Mouse (Mus musculus) embryonic facial prominence, embryonic 10.5 days (tissue): ENCODE measurements around the gene Gm8020. TPM values are rescaled to one million over a fixed set of nuclear protein-coding genes. Genes with fewer than 3 reads are reported as not detected.
"Not testable (repeated sequence)": the region's sequence is repeated elsewhere in the genome, so short reads cannot be mapped to it uniquely, and the experiment has no call there.

Experiments used
- DNase-seq: peaks from one replicate; pipeline ENCODE4 v3.0.0-alpha.2; 2017; ENCODE audit warnings: low spot score
- H3K27ac ChIP-seq: fragments of 300-500 bp; sonication (generic); replicated peaks from 2 replicates; pipeline ENCODE4 v1.5.1; 2016; ENCODE audit warnings: mild to moderate bottlenecking
- H3K27me3 ChIP-seq: fragments of 300-500 bp; sonication (generic); replicated peaks from 2 replicates; pipeline ENCODE4 v1.6.1; 2016; ENCODE audit warnings: low read depth, mild to moderate bottlenecking; ENCODE audit not compliant: poor library complexity, severe bottlenecking
- H3K36me3 ChIP-seq: fragments of 300-500 bp; sonication (generic); replicated peaks from 2 replicates; pipeline ENCODE4 v1.6.1; 2016; ENCODE audit warnings: mild to moderate bottlenecking, moderate library complexity
- H3K4me1 ChIP-seq: fragments of 300-500 bp; sonication (generic); 2 replicates; pipeline ENCODE4 v1.6.1; 2016
- H3K4me3 ChIP-seq: fragments of 300-500 bp; sonication (generic); 2 replicates; pipeline ENCODE4 v1.5.1; 2016; ENCODE audit warnings: mild to moderate bottlenecking, moderate library complexity
- H3K9me3 ChIP-seq: fragments of 300-500 bp; sonication (generic); 2 replicates; pipeline ENCODE4 v1.6.1; 2016; ENCODE audit warnings: mild to moderate bottlenecking
- WGBS: fragments of 180-500 bp; shearing (Covaris S2); methylation state at CpG from one replicate; pipeline ENCODE4 v1.1.7; 2016; 5-methylcytosine and 5-hydroxymethylcytosine counted together
- polyA plus RNA-seq: library from polyadenylated mRNA; unstranded; fragments of >200 nt; fragmentation: Nextera tagmentation; extraction: Ambion mirVana; gene quantifications from 2 replicates; pipeline ENCODE4 v1.2.1, GENCODE M21; 2016

The Gm8020 gene
- polyA plus RNA-seq, result not detected in 2 replicates

- H3K4me1 ChIP-seq, H3K27ac ChIP-seq, H3K9me3 ChIP-seq, H3K36me3 ChIP-seq, DNase-seq, H3K27me3 ChIP-seq, H3K4me3 ChIP-seq: not testable (repeated sequence)
- WGBS, result 94% methylated on average over 2 of the region's 3 CpGs
Observed at GRCm38 (mm10) chr14:42502249-42502648, at the start of gene Gm8020. Gene Gm8020, minus strand, starts transcription at chr14:42502349.

- DNase-seq, result not testable (repeated sequence)
Observed at GRCm38 (mm10) chr14:42543170-42543701, 41.1 kb upstream of the Gm8020 start.

GRCm38 (mm10) chr14:42542316-42543169 lies 40.4 kb upstream of the Gm8020 start:
- not testable (repeated sequence) for H3K36me3 ChIP-seq, H3K4me1 ChIP-seq, H3K4me3 ChIP-seq, DNase-seq, H3K27me3 ChIP-seq, H3K9me3 ChIP-seq, H3K27ac ChIP-seq
- WGBS, result 20% methylated on average over 23 of the region's 29 CpGs

More at GRCm38 (mm10) chr14:42543170-42543701, 41.1 kb upstream of the Gm8020 start:
- H3K27ac ChIP-seq, H3K36me3 ChIP-seq, H3K27me3 ChIP-seq, H3K4me1 ChIP-seq, H3K9me3 ChIP-seq, H3K4me3 ChIP-seq: not testable (repeated sequence)
- 9% methylated on average over 29 of the region's 31 CpGs for WGBS

DNA sequence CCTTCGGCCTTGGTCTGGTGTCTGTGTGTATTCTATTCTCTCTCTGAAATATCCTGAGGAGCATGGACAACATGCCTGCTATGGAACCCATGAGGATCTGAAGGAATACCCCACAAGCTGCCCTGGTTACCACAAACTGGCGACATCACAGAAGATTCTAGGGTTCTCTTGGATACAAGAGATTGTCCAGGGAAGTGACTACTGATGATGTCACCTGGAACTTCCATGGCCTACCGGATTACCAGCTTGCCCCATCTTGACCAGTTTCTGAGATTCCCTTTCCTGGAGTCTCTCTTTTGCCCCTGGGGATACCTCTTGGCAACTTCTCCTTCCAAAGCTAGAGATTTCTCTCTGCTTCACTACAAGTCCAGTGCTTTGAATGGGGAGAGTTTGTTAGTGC lies 22.0 kb upstream of the Gm8020 start, which contains the start of gene Gm8024:
TSS of gene Gm8024 (minus strand) at position 101 of the 400 bp plus-strand sequence.
- not testable (repeated sequence) for H3K4me1 ChIP-seq, H3K36me3 ChIP-seq, DNase-seq, H3K27me3 ChIP-seq, H3K9me3 ChIP-seq, H3K4me3 ChIP-seq, H3K27ac ChIP-seq
- WGBS, result 96% methylated on average over 1 of the region's 3 CpGs

- WGBS, result 57% methylated on average over 2 of the region's 2 CpGs
- not testable (repeated sequence) for H3K4me3 ChIP-seq, DNase-seq, H3K27me3 ChIP-seq, H3K4me1 ChIP-seq, H3K9me3 ChIP-seq, H3K36me3 ChIP-seq, H3K27ac ChIP-seq
Observed at GRCm38 (mm10) chr14:42463581-42463980, 38.6 kb downstream of the Gm8020 start, which contains the start of gene Gm8011. Gene Gm8011, plus strand, starts transcription at chr14:42463881.

Other genes starting within 250 kb of the Gm8020 start
- not detected in 2 replicates for gene Gm17026, start 242.3 kb downstream of the Gm8020 start, polyA plus RNA-seq
- not detected in 2 replicates for gene Gm9611, start 205.0 kb downstream of the Gm8020 start, polyA plus RNA-seq
- gene Gm7995, start 192.1 kb downstream of the Gm8020 start, polyA plus RNA-seq, result not detected in 2 replicates
- gene Gm8005, start 62.7 kb downstream of the Gm8020 start, polyA plus RNA-seq, result not detected in 2 replicates
- not detected in 2 replicates for gene Gm8011, start 38.5 kb downstream of the Gm8020 start, polyA plus RNA-seq
- gene Gm8024, start 21.9 kb upstream of the Gm8020 start, polyA plus RNA-seq, result not detected in 2 replicates
- not detected in 2 replicates for gene Gm17124, start 97.5 kb upstream of the Gm8020 start, polyA plus RNA-seq
- not detected in 2 replicates for gene Gm3633, start 139.6 kb upstream of the Gm8020 start, polyA plus RNA-seq
- gene Gm10378, start 153.6 kb upstream of the Gm8020 start, polyA plus RNA-seq, result not detected in 2 replicates